8 mouse cellular contexts compared by ENCODE assay signal in genomic region chr9:47265946-47266490, GRCm38 (mm10).
DNase-seq lines count a peak whose midpoint lies in the region; ATAC-seq and TF ChIP-seq lines count a peak whose summit lies in the region.

No protein-coding gene starts in this region.

- no peak overlapping the region for H3K4me3 ChIP-seq in forebrain, postnatal 0 days (ENCODE audit: low read depth, low read length)
- H3K4me3 ChIP-seq in kidney, embryonic 16.5 days (ENCODE audit: low read length), result no peak overlapping the region
- H3K4me3 ChIP-seq in neural tube, embryonic 14.5 days (ENCODE audit: low read depth, low read length), result no peak overlapping the region

- ATAC-seq in forebrain, postnatal 0 days, result peak; percentile 90
- peak; percentile 75; the same call in 1 of the 2 replicates for ATAC-seq in kidney, embryonic 16.5 days (ENCODE audit: low FRiP score, low TSS enrichment)
- ATAC-seq in neural tube, embryonic 14.5 days (ENCODE audit: low read depth), result peak; percentile 49; the same call in 1 of the 2 replicates
- ATAC-seq in monocyte, adult 5-6 weeks (replicated peaks; ENCODE audit: insufficient number of reproducible peaks, low FRiP score, low TSS enrichment, poor library complexity, severe bottlenecking), result no peak

- no peak overlapping the region for H3K4me2 ChIP-seq in forebrain, postnatal 0 days (ENCODE audit: low read depth)
- no peak overlapping the region for H3K4me2 ChIP-seq in kidney, embryonic 16.5 days (replicated peaks; ENCODE audit: low read depth, low read length)
- no peak overlapping the region for H3K4me2 ChIP-seq in neural tube, embryonic 14.5 days (ENCODE audit: low read depth, low read length)

- H3K9me3 ChIP-seq in forebrain, postnatal 0 days (ENCODE audit: low read length), result no peaks in the 10 kb centered on the region
- no peaks in the 10 kb centered on the region for H3K9me3 ChIP-seq in kidney, embryonic 16.5 days (ENCODE audit: low read length)
- H3K9me3 ChIP-seq in neural tube, embryonic 14.5 days (ENCODE audit: control insufficient read depth, low read length), result no peaks in the 10 kb centered on the region

- no peak overlapping the region for H3K9ac ChIP-seq in forebrain, postnatal 0 days
- H3K9ac ChIP-seq in kidney, embryonic 16.5 days (replicated peaks; ENCODE audit: low read length), result no peak overlapping the region
- no peak overlapping the region for H3K9ac ChIP-seq in neural tube, embryonic 14.5 days (replicated peaks; ENCODE audit: low read depth, low read length)

- H3K27ac ChIP-seq in forebrain, postnatal 0 days (ENCODE audit: low read depth, low read length), result no peak overlapping the region
- H3K27ac ChIP-seq in kidney, embryonic 16.5 days (ENCODE audit: low read length), result no peak overlapping the region
- no peak overlapping the region for H3K27ac ChIP-seq in neural tube, embryonic 14.5 days (ENCODE audit: low read depth, low read length)

- H3K27me3 ChIP-seq in forebrain, postnatal 0 days (ENCODE audit: insufficient read depth, low read length), result no peaks in the 10 kb centered on the region
- H3K27me3 ChIP-seq in kidney, embryonic 16.5 days (ENCODE audit: insufficient read depth, low read length), result peaks cover 5% of the 10 kb centered on the region; the same call in 1 of the 2 replicates
- H3K27me3 ChIP-seq in neural tube, embryonic 14.5 days (ENCODE audit: control insufficient read depth, insufficient read depth, low read length), result no peaks in the 10 kb centered on the region

- WGBS in forebrain, postnatal 0 days, result 20% methylated on average over 9 of the region's 9 CpGs
- WGBS in kidney, embryonic 16.5 days, result 28% methylated on average over 9 of the region's 9 CpGs
- 67% methylated on average over 9 of the region's 9 CpGs for WGBS in neural tube, embryonic 14.5 days

- peak; percentile 30 to 36 for DNase-seq in frontal cortex, postnatal 10 days (ENCODE audit: low spot score in 2 of 2)
- no peak for DNase-seq in frontal cortex, postnatal 25 days (ENCODE audit: low spot score in 2 of 2)
- DNase-seq in MN1 (ENCODE audit: low spot score), result peak; percentile 77
- DNase-seq in forebrain, postnatal 0 days, result peak; percentile 74
- no peak for DNase-seq in left cerebral cortex, adult 18-20 months (ENCODE audit: low spot score in 2 of 2)

- no peaks in the 10 kb centered on the region for H3K36me3 ChIP-seq in forebrain, postnatal 0 days (ENCODE audit: insufficient read depth)
- H3K36me3 ChIP-seq in kidney, embryonic 16.5 days (ENCODE audit: insufficient read depth, low read length), result no peaks in the 10 kb centered on the region
- no peaks in the 10 kb centered on the region for H3K36me3 ChIP-seq in neural tube, embryonic 14.5 days (ENCODE audit: control insufficient read depth, insufficient read depth, low read length)

- no peak for TF ChIP-seq CTCF in forebrain, postnatal 0 days (IDR thresholded peaks at IDR 0.05; ENCODE audit: low read depth)

- peaks cover 5% of the 10 kb centered on the region; the same call in 1 of the 2 replicates for H3K4me1 ChIP-seq in forebrain, postnatal 0 days (ENCODE audit: insufficient read depth)
- peaks cover 12% of the 10 kb centered on the region; the same call in 1 of the 2 replicates for H3K4me1 ChIP-seq in kidney, embryonic 16.5 days (ENCODE audit: insufficient read depth, low read length)
- no peaks in the 10 kb centered on the region; the same call in 1 of the 2 replicates for H3K4me1 ChIP-seq in neural tube, embryonic 14.5 days (ENCODE audit: control insufficient read depth, insufficient read depth, low read length)

Comparison
In these comparisons a context has a peak if more than half of its experiments do, and no peak if none do; other contexts are left out.
1. DNase-seq: peak in frontal cortex, postnatal 10 days (2 of 2), MN1 (single experiment) and forebrain, postnatal 0 days (single experiment); none in frontal cortex, postnatal 25 days (0 of 2) and left cerebral cortex, adult 18-20 months (0 of 2).